Mouse (Mus musculus): Measurements from ENCODE around the gene Cdk5rap2.

DNA sequence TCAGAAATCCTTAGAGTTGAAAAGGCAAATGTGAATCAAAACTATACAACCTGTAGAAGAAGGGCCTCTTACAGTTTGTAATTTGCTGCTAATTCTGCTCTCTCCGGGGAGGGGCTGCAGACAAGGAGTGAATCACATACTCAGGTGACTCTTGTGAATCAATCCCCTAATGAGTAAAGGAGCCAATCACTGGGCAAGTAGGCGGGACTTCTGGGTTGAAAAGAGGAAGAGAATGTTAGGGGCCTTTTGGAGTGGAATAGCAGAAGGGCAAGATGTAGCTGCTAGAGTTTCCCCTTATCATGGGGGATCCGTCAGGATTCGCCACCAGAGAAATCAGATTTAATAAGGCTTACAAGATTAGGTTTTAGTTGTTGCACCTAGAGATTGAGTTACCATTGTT is 12.2 kb downstream of the Cdk5rap2 start:
- TF ChIP-seq CTCF (IDR thresholded peaks at IDR 0.05; ENCODE audit: low read depth) (no peak), EP300 (IDR thresholded peaks at IDR 0.05; ENCODE audit: low read depth) (no peak)
